Mouse (Mus musculus) hindbrain, embryonic 16.5 days (tissue): ENCODE measurements at regions not wholly inside any gene's neighbourhood (a gene's known extent, or its start where the extent isn't known, plus 50 kb on each side); places are given as distances from the start of the nearest gene placed in this dataset.
"Not testable (repeated sequence)": the region's sequence is repeated elsewhere in the genome, so short reads cannot be mapped to it uniquely, and the experiment has no call there.

ENCODE experiments used
- ATAC-seq: fragments of 200-750 bp; cut with Nextera tagmentation; 2 replicates; pipeline ENCODE4 v1.8.0; 2017; ENCODE audit warnings: moderate TSS enrichment, moderate library complexity
- H3K27ac ChIP-seq: fragments of 300-500 bp; sonication (generic); 2 replicates; pipeline ENCODE4 v1.5.1; 2014; ENCODE audit warnings: low read depth, mild to moderate bottlenecking, control low read depth, low read length, moderate library complexity
- H3K27me3 ChIP-seq: fragments of 300-500 bp; sonication (generic); replicated peaks from 2 replicates; pipeline ENCODE4 v1.6.1; 2014; ENCODE audit warnings: low read length; ENCODE audit not compliant: control insufficient read depth, insufficient read depth
- H3K36me3 ChIP-seq: fragments of 300-500 bp; sonication (generic); 2 replicates; pipeline ENCODE4 v1.6.1; 2014; ENCODE audit warnings: mild to moderate bottlenecking, low read length, moderate library complexity, mixed read lengths; ENCODE audit not compliant: control insufficient read depth, insufficient read depth
- H3K4me1 ChIP-seq: fragments of 300-500 bp; sonication (generic); 2 replicates; pipeline ENCODE4 v1.6.1; 2014; ENCODE audit warnings: low read depth, low read length; ENCODE audit not compliant: control insufficient read depth, insufficient read depth
- H3K4me2 ChIP-seq: fragments of 300-500 bp; sonication (generic); 2 replicates; pipeline ENCODE4 v1.6.1; 2014; ENCODE audit warnings: mild to moderate bottlenecking, low read length, control low read depth, moderate library complexity
- H3K4me3 ChIP-seq: fragments of 300-500 bp; sonication (generic); 2 replicates; pipeline ENCODE4 v1.5.1; 2014; ENCODE audit warnings: mild to moderate bottlenecking, low read length, control low read depth, moderate library complexity
- H3K9ac ChIP-seq: fragments of 300-500 bp; sonication (generic); 2 replicates; pipeline ENCODE4 v1.6.1; 2014; ENCODE audit warnings: low read depth, mild to moderate bottlenecking, control low read depth, low read length, moderate library complexity
- H3K9me3 ChIP-seq: fragments of 300-500 bp; sonication (generic); 2 replicates; pipeline ENCODE4 v1.6.1; 2014; ENCODE audit warnings: mild to moderate bottlenecking, low read length, moderate library complexity; ENCODE audit not compliant: control insufficient read depth
- WGBS: fragments of 180-500 bp; shearing (Covaris S2); extraction: QIAGEN DNeasy Blood & Tissue Kit; methylation state at CpG from one replicate; pipeline ENCODE4 v1.1.7; 2014; 5-methylcytosine and 5-hydroxymethylcytosine counted together

GRCm38 (mm10) chr15:89730320-89730719 lies 111.3 kb downstream of the Syt10 start:
- no peak overlapping the region for H3K4me3 ChIP-seq
- no peak overlapping the region for H3K27ac ChIP-seq
- no peak overlapping the region for H3K4me2 ChIP-seq
- ATAC-seq = no peak
- WGBS = 44% methylated on average over 6 of the region's 6 CpGs
- H3K27me3 ChIP-seq = no peaks in the 10 kb centered on the region
- H3K4me1 ChIP-seq = no peaks in the 10 kb centered on the region
- no peaks in the 10 kb centered on the region for H3K36me3 ChIP-seq
- H3K9me3 ChIP-seq = no peaks in the 10 kb centered on the region
- no peak overlapping the region for H3K9ac ChIP-seq

- Histone ChIP-seq H3K36me3 (no peaks in the 10 kb centered on the region), H3K4me3 (no peak overlapping the region), H3K27ac (no peak overlapping the region), H3K4me1 (no peaks in the 10 kb centered on the region), H3K27me3 (no peaks in the 10 kb centered on the region), H3K9ac (no peak overlapping the region), H3K9me3 (no peaks in the 10 kb centered on the region), H3K4me2 (peak overlapping the region; percentile 22; the same call in 1 of the 2 replicates)
- no peak for ATAC-seq
- 35% methylated on average over 12 of the region's 12 CpGs for WGBS
Observed at GRCm38 (mm10) chr15:89724356-89724755, 117.3 kb downstream of the Syt10 start.

GRCm38 (mm10) chr15:89697221-89697620 lies 105.5 kb upstream of the Rabl2 start:
- Histone ChIP-seq H3K9me3 (no peaks in the 10 kb centered on the region), H3K9ac (no peak overlapping the region), H3K4me2 (no peak overlapping the region), H3K4me3 (no peak overlapping the region), H3K27ac (no peak overlapping the region), H3K4me1 (no peaks in the 10 kb centered on the region), H3K36me3 (no peaks in the 10 kb centered on the region), H3K27me3 (no peaks in the 10 kb centered on the region)
- no peak for ATAC-seq
- WGBS = 65% methylated on average over 2 of the region's 2 CpGs

- Histone ChIP-seq H3K4me2 (no peak overlapping the region), H3K4me1 (no peaks in the 10 kb centered on the region), H3K27ac (no peak overlapping the region), H3K27me3 (no peaks in the 10 kb centered on the region), H3K36me3 (no peaks in the 10 kb centered on the region), H3K4me3 (no peak overlapping the region), H3K9ac (no peak overlapping the region), H3K9me3 (peaks cover 2% of the 10 kb centered on the region; the same call in 1 of the 2 replicates)
- no peak for ATAC-seq
Observed at GRCm38 (mm10) chr15:89676366-89676765, 84.6 kb upstream of the Rabl2 start.

GRCm38 (mm10) chr15:89656558-89656957 lies 64.8 kb upstream of the Rabl2 start:
- H3K9ac ChIP-seq, H3K4me3 ChIP-seq, H3K36me3 ChIP-seq, H3K4me1 ChIP-seq, H3K27me3 ChIP-seq, ATAC-seq, H3K4me2 ChIP-seq, H3K27ac ChIP-seq, H3K9me3 ChIP-seq: not testable (repeated sequence)
- 91% methylated on average over 1 of the region's 1 CpGs for WGBS
